Mouse (Mus musculus): ENCODE data around the gene Tbc1d22a. TPM values are rescaled to one million over a fixed set of nuclear protein-coding genes. Genes with fewer than 3 reads are reported as not detected.

Gene Tbc1d22a
- total RNA-seq, 1 experiment = 19.2 TPM

- TF ChIP-seq ZC3H11A (IDR thresholded peaks at IDR 0.05; ENCODE audit: borderline replicate concordance, low read depth, low read length) = no peak
- TF ChIP-seq ZNF384 (IDR thresholded peaks at IDR 0.05; ENCODE audit: low read depth, low read length) = no peak
- no peaks in the 10 kb centered on the region for H3K9me3 ChIP-seq (ENCODE audit: control insufficient read depth, insufficient read depth, low read depth, low read length)
- H3K9ac ChIP-seq (ENCODE audit: insufficient read depth, low read depth, low read length, poor library complexity, severe bottlenecking) = no peak overlapping the region
- in situ Hi-C loops (cut with MboI; ENCODE audit: low sequenced_read_pairs in 2 of 2, unreplicated experiment in 2 of 2) = no loop called here
- no peaks in the 10 kb centered on the region for H3K36me3 ChIP-seq (ENCODE audit: control insufficient read depth, insufficient read depth, low read length, poor library complexity, severe bottlenecking)
- no peak for DNase-seq (ENCODE audit: low read depth, low spot score)
- no peak overlapping the region; the same call in 1 of the 2 replicates for H3K27ac ChIP-seq (ENCODE audit: insufficient read depth, low read depth, low read length, poor library complexity, severe bottlenecking)
- no peak overlapping the region for H3K4me3 ChIP-seq (ENCODE audit: insufficient read depth in 1 of 2, low read depth in 1 of 2, low read length in 2 of 2, poor library complexity in 1 of 2, severe bottlenecking in 1 of 2)
- peaks cover 5 to 18% of the 10 kb centered on the region in 2 experiments; a peak in 3 of 4 replicates for H3K4me1 ChIP-seq (ENCODE audit: control insufficient read depth in 2 of 2, insufficient read depth in 2 of 2, low read length in 2 of 2, poor library complexity in 1 of 2)
These were observed 46.3 kb upstream of the Tbc1d22a start for GRCm38 (mm10) chr15:86167787-86168504.

- TF ChIP-seq ZC3H11A (IDR thresholded peaks at IDR 0.05; ENCODE audit: borderline replicate concordance, low read depth, low read length) (no peak), ZNF384 (IDR thresholded peaks at IDR 0.05; ENCODE audit: low read depth, low read length) (no peak), CHD2 (IDR thresholded peaks at IDR 0.05; ENCODE audit: low read depth, low read length) (no peak), HCFC1 (IDR thresholded peaks at IDR 0.05; ENCODE audit: borderline replicate concordance, insufficient read depth, low read length) (no peak), MAFK (IDR thresholded peaks at IDR 0.05; ENCODE audit: insufficient read depth, low read depth, low read length) (no peak)
- peaks cover 5 to 20% of the 10 kb centered on the region in 2 experiments; a peak in 3 of 4 replicates for H3K4me1 ChIP-seq (ENCODE audit: control insufficient read depth in 2 of 2, insufficient read depth in 2 of 2, low read length in 2 of 2, poor library complexity in 1 of 2)
- no peaks in the 10 kb centered on the region for H3K36me3 ChIP-seq (ENCODE audit: control insufficient read depth, insufficient read depth, low read length, poor library complexity, severe bottlenecking)
- in situ Hi-C loops (cut with MboI; ENCODE audit: low sequenced_read_pairs in 2 of 2, unreplicated experiment in 2 of 2) = no loop called here
- no peak overlapping the region for H3K4me3 ChIP-seq (ENCODE audit: insufficient read depth in 1 of 2, low read depth in 1 of 2, low read length in 2 of 2, poor library complexity in 1 of 2, severe bottlenecking in 1 of 2)
- H3K9ac ChIP-seq (ENCODE audit: insufficient read depth, low read depth, low read length, poor library complexity, severe bottlenecking) = no peak overlapping the region
- H3K9me3 ChIP-seq (ENCODE audit: control insufficient read depth, insufficient read depth, low read depth, low read length) = no peaks in the 10 kb centered on the region
- H3K27ac ChIP-seq (ENCODE audit: insufficient read depth, low read depth, low read length, poor library complexity, severe bottlenecking) = no peak overlapping the region; the same call in 1 of the 2 replicates
- no peak for DNase-seq (ENCODE audit: low read depth, low spot score)
These were observed 45.8 kb upstream of the Tbc1d22a start for GRCm38 (mm10) chr15:86168505-86168867.

- DNase-seq (ENCODE audit: low read depth, low spot score) = no peak
- in situ Hi-C loops (cut with MboI; ENCODE audit: low sequenced_read_pairs in 2 of 2, unreplicated experiment in 2 of 2) = no loop called here
- TF ChIP-seq CHD2 (IDR thresholded peaks at IDR 0.05; ENCODE audit: low read depth, low read length) (no peak), MAFK (IDR thresholded peaks at IDR 0.05; ENCODE audit: insufficient read depth, low read depth, low read length) (no peak), ZC3H11A (IDR thresholded peaks at IDR 0.05; ENCODE audit: borderline replicate concordance, low read depth, low read length) (no peak), ZNF384 (IDR thresholded peaks at IDR 0.05; ENCODE audit: low read depth, low read length) (no peak), HCFC1 (IDR thresholded peaks at IDR 0.05; ENCODE audit: borderline replicate concordance, insufficient read depth, low read length) (no peak)
- Histone ChIP-seq H3K36me3 (ENCODE audit: control insufficient read depth, insufficient read depth, low read length, poor library complexity, severe bottlenecking) (no peaks in the 10 kb centered on the region), H3K9me3 (ENCODE audit: control insufficient read depth, insufficient read depth, low read depth, low read length) (no peaks in the 10 kb centered on the region), H3K4me1 (ENCODE audit: control insufficient read depth in 2 of 2, insufficient read depth in 2 of 2, low read length in 2 of 2, poor library complexity in 1 of 2) (peaks cover 5 to 26% of the 10 kb centered on the region in 2 experiments; a peak in 3 of 4 replicates), H3K9ac (ENCODE audit: insufficient read depth, low read depth, low read length, poor library complexity, severe bottlenecking) (no peak overlapping the region), H3K27ac (ENCODE audit: insufficient read depth, low read depth, low read length, poor library complexity, severe bottlenecking) (no peak overlapping the region), H3K4me3 (ENCODE audit: insufficient read depth in 1 of 2, low read depth in 1 of 2, low read length in 2 of 2, poor library complexity in 1 of 2, severe bottlenecking in 1 of 2) (no peak overlapping the region)
These were observed 45.1 kb upstream of the Tbc1d22a start for GRCm38 (mm10) chr15:86168941-86169816.

- Histone ChIP-seq H3K36me3 (ENCODE audit: control insufficient read depth, insufficient read depth, low read length, poor library complexity, severe bottlenecking) (no peaks in the 10 kb centered on the region), H3K9me3 (ENCODE audit: control insufficient read depth, insufficient read depth, low read depth, low read length) (no peaks in the 10 kb centered on the region), H3K27ac (ENCODE audit: insufficient read depth, low read depth, low read length, poor library complexity, severe bottlenecking) (no peak overlapping the region), H3K4me3 (ENCODE audit: insufficient read depth in 1 of 2, low read depth in 1 of 2, low read length in 2 of 2, poor library complexity in 1 of 2, severe bottlenecking in 1 of 2) (no peak overlapping the region), H3K4me1 (ENCODE audit: control insufficient read depth in 2 of 2, insufficient read depth in 2 of 2, low read length in 2 of 2, poor library complexity in 1 of 2) (peaks cover 5 to 26% of the 10 kb centered on the region in 2 experiments; a peak in 3 of 4 replicates), H3K9ac (ENCODE audit: insufficient read depth, low read depth, low read length, poor library complexity, severe bottlenecking) (no peak overlapping the region)
- in situ Hi-C loops (cut with MboI; ENCODE audit: low sequenced_read_pairs in 2 of 2, unreplicated experiment in 2 of 2) = no loop called here
- TF ChIP-seq ZC3H11A (IDR thresholded peaks at IDR 0.05; ENCODE audit: borderline replicate concordance, low read depth, low read length) = no peak
- TF ChIP-seq CHD2 (IDR thresholded peaks at IDR 0.05; ENCODE audit: low read depth, low read length) = no peak
- TF ChIP-seq ZNF384 (IDR thresholded peaks at IDR 0.05; ENCODE audit: low read depth, low read length) = no peak
- TF ChIP-seq MAFK (IDR thresholded peaks at IDR 0.05; ENCODE audit: insufficient read depth, low read depth, low read length) = no peak
- TF ChIP-seq HCFC1 (IDR thresholded peaks at IDR 0.05; ENCODE audit: borderline replicate concordance, insufficient read depth, low read length) = no peak
- no peak for DNase-seq (ENCODE audit: low read depth, low spot score)
These were observed 44.5 kb upstream of the Tbc1d22a start for GRCm38 (mm10) chr15:86169817-86170110.

Data from ES-E14 (cell line).